Mouse (Mus musculus) thymus, postnatal 25 days (tissue): ENCODE measurements around the gene Ddx46.
A peak's percentile ranks its signal among the peaks of the same experiment; 100 is the strongest.

Source experiments
- DNase-seq: peaks from one replicate; pipeline ENCODE4 v3.0.0; 2022

Gene Ddx46

GRCm38 (mm10) chr13:55727120-55727838 is 92.5 kb downstream of the Ddx46 start, which contains the start of gene Pcbd2:
TSS of gene Pcbd2 (plus strand) at chr13:55727368.
- DNase-seq, result peak; percentile 91

GRCm38 (mm10) chr13:55727839-55728238 is 93.0 kb downstream of the Ddx46 start:
- peak; percentile 75 for DNase-seq

GRCm38 (mm10) chr13:55730716-55731115 is 95.9 kb downstream of the Ddx46 start:
- no peak for DNase-seq
